Mouse (Mus musculus): Measurements from ENCODE around the gene Ptgfrn.

The Ptgfrn gene

DNA sequence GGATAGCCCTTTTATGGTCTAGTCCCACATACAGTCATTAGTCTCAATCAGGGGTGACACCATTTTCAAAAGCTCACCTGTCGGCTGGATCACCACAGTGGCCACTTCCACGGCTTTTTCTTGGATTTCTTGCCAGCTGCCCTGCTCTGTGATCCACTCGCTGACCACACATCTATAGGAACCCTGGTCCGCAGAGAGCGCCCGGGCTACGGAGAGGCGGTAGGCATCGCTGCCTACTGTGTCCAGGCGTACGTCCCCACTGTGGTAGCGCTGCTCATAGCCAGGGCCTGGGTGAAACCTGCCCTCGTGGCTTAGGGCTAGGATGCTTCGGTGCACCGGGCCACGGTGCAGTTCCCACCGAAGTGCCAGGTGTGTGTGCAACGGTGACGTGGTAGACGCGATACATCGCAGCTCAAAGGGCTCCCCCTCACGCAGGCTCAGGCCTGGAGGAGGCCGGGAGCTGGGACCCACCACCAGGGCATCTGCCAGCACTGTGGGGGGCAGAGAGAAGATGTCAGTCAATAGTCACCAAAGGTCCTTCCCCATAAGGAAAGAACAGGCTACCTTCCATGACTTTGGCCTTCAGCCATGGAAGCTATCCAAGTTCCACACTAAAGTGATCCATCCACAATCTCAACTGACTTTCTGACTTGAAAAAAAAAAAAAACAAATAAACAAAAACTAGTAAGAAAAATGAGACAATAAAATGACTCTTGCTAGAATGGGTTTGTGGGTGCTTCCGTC lies 32.9 kb downstream of the Ptgfrn start:
- DNase-seq = no peak

DNA sequence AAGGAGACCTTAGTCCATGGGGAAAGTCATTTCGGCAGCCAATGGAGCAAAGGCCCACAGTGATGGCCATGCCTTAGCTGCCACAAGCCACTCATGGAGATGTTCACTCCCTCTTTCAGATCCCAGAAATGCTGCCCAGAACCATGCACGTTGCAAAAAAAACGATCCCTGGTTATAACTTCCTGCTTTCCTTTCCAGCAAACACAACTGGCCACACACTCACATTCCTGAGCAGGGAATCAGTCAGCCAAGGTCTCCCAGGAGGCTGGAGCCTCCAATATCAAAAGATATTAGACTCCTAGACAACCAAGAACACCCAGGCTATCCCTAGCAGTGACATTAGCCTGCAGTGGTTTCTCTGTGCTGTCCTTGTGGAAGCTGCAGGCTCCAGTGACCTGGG lies 34.2 kb downstream of the Ptgfrn start:
- DNase-seq = no peak

DNA sequence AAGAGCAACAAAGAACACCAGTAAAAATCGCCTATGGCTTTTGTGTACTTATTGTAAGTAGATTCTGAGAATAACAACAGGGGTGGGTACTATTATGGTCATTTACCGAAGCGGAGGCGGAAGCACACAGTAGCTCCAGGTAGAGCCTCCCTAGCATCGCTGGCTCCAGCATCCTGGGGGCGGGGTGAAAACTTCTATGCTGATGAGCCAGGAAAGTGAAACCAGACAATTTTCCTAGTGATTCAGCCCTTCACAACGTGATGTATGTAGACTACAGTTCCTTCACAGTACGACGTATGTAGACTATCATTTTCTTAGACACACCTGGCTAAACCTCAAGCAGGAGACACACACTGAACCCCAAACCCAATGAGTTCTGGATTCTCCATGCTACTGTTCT lies 36.7 kb downstream of the Ptgfrn start:
- no peak for DNase-seq

DNA sequence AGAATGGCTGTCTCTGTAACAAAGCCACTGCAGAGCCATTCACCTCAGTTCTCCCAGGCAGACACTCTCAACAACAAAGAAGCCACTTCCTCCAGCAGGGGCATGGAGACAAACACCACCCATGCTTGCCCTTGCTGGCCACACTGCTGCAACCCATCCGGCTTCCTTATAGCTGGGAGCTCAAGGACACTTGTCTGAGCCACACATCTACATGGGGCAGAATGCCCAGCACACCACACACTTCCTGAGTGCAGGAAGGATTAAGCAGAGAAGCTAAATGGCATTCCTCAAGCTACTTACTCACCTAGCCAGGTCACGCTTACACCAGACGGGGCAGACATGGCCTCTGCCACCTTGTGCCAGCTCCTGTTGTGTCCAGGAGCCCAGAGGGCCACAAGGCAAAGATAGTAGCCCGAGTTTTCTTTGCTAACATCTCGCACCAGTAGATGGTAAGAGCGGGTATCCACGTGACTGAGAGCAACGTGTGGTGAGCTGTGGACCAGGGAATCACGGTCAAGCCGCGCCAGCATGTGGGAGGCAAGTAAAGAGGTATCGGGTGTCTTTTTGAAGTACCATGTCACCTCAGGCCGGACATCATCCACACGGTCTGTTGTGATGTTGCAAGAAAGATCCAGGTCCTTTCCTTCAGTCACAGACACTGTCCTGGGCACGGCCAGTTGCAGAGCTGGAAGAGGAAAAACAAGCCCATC lies 37.4 kb downstream of the Ptgfrn start:
- DNase-seq = no peak

- no peak for DNase-seq
Measured at GRCm38 (mm10) chr3:101071576-101071975, 38.5 kb downstream of the Ptgfrn start.

DNA sequence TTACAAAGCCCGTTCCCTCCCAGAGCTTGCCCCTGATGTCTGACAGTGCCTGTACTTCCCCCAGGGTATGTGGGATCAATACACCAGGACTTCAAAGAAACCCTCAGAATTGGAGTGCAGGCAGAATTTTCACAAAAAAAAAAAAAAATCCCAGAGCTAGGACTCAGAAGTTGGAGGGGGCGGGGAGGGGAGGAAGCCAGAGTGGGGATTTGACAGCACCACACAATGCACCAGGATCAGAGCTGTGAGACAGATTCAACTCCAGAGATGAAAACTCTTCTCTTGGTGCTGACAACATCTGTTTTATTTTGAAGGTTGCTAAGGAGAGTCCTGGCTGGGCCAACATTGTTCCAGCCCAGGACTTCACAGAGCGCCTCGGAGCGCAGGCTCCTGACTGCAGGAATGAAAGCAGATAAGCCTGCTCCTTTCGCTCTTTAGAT lies 39.3 kb downstream of the Ptgfrn start:
- DNase-seq = no peak

GRCm38 (mm10) chr3:101070230-101070795 lies 39.8 kb downstream of the Ptgfrn start:
- DNase-seq = no peak

- no peak for DNase-seq
Measured at GRCm38 (mm10) chr3:101068701-101069100, 41.4 kb downstream of the Ptgfrn start.

GRCm38 (mm10) chr3:101066175-101066574 lies 43.9 kb downstream of the Ptgfrn start:
- no peak for DNase-seq

DNA sequence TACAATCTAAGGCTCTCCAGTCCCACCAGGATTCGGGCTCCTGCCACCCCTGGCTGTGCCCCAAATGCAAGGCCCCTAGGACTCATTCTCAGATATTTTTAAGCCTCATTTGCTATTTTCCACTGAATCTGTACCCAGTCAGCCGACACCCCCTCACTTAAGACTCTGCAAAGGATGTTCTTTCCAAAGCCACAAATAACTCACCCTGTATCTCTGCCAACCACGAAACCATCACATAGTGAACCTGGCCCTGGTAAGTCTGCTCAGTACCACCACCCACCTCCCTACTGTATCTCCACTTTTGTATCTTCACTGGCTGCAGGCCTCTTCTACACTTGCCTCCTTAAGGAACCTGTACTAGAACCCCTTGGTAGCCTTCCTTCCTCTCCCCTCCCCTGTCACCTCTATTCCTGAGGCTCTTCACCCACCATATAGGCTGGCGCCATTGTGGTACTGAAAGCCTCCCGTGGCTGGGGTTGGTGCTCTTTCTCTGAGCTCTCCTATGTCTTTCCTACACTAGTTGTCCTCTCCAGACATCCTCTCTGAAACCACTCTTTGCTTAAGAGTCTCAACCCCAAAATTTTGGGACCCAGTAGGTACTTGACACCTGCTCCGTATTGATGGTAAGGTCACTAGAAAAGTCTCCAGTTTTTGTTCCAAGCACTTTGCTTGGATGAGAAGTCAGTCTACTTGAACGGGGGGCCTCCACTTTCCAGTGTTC lies 48.1 kb downstream of the Ptgfrn start:
- DNase-seq = no peak

- no peak for DNase-seq
Measured at GRCm38 (mm10) chr3:101059214-101059613, 50.9 kb downstream of the Ptgfrn start.

GRCm38 (mm10) chr3:101058203-101058602 lies 51.9 kb downstream of the Ptgfrn start:
- no peak for DNase-seq

- DNase-seq = no peak
Measured at GRCm38 (mm10) chr3:101055216-101055615, 54.9 kb downstream of the Ptgfrn start.

- no peak for DNase-seq
Measured at GRCm38 (mm10) chr3:101051601-101052000, 58.5 kb downstream of the Ptgfrn start.

GRCm38 (mm10) chr3:101049997-101050396 lies 60.1 kb downstream of the Ptgfrn start:
- DNase-seq = no peak

DNA sequence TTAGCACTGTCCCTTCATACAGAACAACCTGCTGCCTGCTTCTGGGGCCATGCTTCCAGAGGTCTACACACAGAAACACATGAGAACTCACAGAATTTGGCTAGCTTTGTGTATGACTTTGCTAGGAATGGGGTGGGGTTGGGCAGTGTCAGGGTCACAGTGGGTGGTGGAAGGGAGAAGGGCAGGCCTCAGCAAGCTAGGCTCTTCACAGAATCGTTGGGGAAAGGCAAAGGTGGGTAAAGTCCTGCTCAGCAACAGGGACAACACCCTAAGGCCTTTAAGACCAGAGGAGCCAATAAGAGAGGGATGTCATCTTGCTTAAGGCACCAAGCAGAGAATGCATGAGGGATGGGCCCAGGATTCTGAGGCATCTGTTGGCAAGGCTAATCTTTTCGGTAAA lies 61.3 kb downstream of the Ptgfrn start:
- DNase-seq = no peak

- DNase-seq = no peak
Measured at GRCm38 (mm10) chr3:101047586-101048275, 62.3 kb downstream of the Ptgfrn start.

DNA sequence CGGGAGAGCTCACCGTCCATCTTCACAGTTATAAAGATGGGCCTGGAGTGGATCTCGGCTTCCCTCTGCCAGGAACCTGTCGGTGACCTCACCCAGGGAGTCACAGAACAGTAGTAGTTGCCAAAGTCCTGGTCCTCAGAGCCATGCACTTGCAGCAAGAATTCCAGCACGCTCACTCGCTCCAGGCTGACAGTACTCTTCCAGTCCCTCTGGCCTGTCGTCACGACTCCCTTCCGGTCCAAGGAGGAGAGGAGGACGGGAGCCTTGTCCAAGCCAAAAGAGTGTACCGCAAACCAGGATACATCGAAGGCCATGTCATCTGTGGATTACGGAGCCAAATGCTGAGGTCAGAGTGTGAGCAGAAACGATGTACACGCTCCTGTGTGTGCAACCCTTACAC lies 64.6 kb downstream of the Ptgfrn start:
- no peak for DNase-seq

DNA sequence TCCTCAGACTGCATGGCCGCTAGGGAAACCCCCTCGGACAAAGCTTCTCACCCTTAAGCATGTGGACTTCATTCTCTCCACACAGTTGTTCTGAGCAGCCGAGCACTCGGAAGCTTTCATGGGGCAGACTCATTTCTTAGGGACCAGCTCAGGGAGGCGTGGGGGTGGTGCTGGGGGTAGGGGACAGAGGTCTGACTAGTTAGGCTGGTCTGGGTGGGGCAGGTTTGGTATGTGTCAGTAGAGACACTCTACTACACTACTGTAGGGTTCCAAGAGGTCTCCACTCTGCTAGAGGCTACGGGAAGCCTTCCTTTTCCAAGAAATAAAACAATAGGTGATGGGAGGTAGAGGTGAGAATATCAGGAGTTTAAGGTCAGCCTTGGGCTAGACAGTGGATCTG lies 65.4 kb downstream of the Ptgfrn start:
- DNase-seq = no peak

- DNase-seq = no peak
Measured at GRCm38 (mm10) chr3:101041997-101042396, 68.1 kb downstream of the Ptgfrn start.

- no peak for DNase-seq
Measured at GRCm38 (mm10) chr3:101037984-101038545, 72.0 kb downstream of the Ptgfrn start.

GRCm38 (mm10) chr3:101036001-101036400 lies 74.1 kb downstream of the Ptgfrn start:
- DNase-seq = no peak

DNA sequence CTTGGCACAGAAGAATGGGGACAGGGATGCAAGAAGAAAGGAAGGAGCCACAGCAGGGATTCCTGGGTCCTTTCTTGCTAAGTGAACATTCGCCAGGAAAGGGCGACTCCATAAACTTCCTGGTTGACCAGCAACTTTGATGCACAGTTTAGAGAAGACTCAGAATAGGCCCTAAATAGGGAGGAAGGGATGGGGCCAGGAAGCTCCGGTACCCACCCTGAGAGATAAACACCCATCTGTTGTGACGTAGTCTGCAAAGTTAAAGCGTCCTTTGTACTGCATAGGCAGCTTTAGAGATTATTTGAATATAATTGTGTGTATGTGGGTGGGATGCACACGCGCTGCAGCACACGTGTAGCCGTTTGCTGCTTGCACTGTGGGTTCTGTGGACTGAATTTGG lies 75.6 kb downstream of the Ptgfrn start:
- DNase-seq = no peak

All from thymus, postnatal 4 days (tissue).